Mouse (Mus musculus): ENCODE measurements around the gene Duox1.

DNA sequence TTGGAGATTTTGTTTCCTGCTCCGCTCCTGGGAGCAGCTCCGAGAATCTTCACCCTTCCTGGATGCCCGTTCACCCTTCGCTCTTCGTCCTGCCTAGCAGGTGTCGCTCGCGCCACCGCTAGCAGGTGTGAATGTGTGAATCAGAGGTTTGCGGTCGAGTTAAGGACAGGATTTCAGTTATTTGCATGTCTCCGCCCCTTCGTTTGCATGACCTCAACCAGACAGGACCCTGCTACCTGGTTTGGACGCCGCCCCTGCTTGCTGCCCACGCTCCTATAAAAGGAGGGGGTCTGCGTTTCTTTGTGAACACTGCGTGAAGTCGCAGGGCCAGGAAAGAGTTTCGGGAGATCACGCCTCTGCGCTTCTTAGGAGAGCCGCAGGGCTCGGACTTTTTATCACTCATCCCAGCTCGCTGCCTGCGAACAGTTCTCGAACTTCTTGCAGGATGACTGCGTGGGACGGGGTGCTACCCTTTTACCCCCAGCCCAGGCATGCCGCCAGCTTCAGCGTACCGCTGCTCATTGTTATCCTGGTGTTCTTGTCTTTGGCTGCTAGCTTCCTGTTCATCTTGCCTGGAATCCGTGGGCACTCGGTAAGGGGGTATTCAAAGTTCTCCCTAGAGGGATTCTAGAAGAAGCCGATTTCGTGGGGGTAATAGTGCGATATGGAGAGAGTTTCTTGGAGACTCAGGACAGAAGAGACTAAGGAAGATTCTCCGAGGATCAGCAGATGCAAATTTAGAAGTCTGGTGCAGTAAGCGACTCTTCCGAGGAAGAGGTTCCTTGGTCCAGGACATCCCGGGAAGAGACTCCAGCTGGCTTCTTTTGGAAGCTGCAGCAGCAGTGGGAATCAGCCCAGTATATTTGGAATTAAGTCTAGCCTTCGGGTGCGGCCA lies 16.6 kb upstream of the Duox1 start, which contains the start of gene Duoxa2:
- no peak for TF ChIP-seq TAL1 (conservative IDR thresholded peaks at IDR 0.05; ENCODE audit: low read depth, low read length)
- no peak for TF ChIP-seq CTCF (IDR thresholded peaks at IDR 0.05; ENCODE audit: low read depth, low read length)

Data from G1E (cell line).